Mouse (Mus musculus): Measurements from ENCODE around the gene Dcdc2c. TPM values are rescaled to one million over a fixed set of nuclear protein-coding genes. Genes with fewer than 3 reads are reported as not detected.

Gene Dcdc2c
- polyA plus RNA-seq, 2 experiments = not detected

GRCm38 (mm10) chr12:28548887-28549286 lies 3.3 kb downstream of the Dcdc2c start:
- ATAC-seq (ENCODE audit: insufficient read depth) (no peak), DNase-seq (ENCODE audit: low read depth in 3 of 3, low spot score in 3 of 3) (no peak)
- no peak overlapping the region for H3K9ac ChIP-seq (replicated peaks)
- TF ChIP-seq EP300 (IDR thresholded peaks at IDR 0.05; ENCODE audit: low read depth) = no peak
- TF ChIP-seq CTCF (IDR thresholded peaks at IDR 0.05; ENCODE audit: low read depth) = no peak
- no peak overlapping the region for H3K4me2 ChIP-seq (ENCODE audit: low read depth)
- H3K4me3 ChIP-seq (ENCODE audit: insufficient read depth in 1 of 2, low read depth in 2 of 2, low read length in 2 of 2) = no peak overlapping the region
- 48% methylated on average over 4 of the region's 4 CpGs for WGBS (ENCODE audit: insufficient replicate concordance)
- no peaks in the 10 kb centered on the region for H3K4me1 ChIP-seq (replicated peaks; ENCODE audit: control insufficient read depth in 2 of 2, insufficient read depth in 2 of 2, low read length in 1 of 2)
- no peaks in the 10 kb centered on the region for H3K27me3 ChIP-seq (ENCODE audit: control insufficient read depth, insufficient read depth, low read length)
- H3K9me3 ChIP-seq (ENCODE audit: control insufficient read depth, low read length) = no peaks in the 10 kb centered on the region
- no peak overlapping the region for H3K27ac ChIP-seq
- no peaks in the 10 kb centered on the region for H3K36me3 ChIP-seq (replicated peaks; ENCODE audit: control insufficient read depth, insufficient read depth, low read depth)

- Histone ChIP-seq H3K9me3 (ENCODE audit: control insufficient read depth, low read length) (no peaks in the 10 kb centered on the region), H3K27ac (no peak overlapping the region), H3K4me2 (ENCODE audit: low read depth) (no peak overlapping the region), H3K9ac (replicated peaks) (no peak overlapping the region), H3K4me3 (ENCODE audit: insufficient read depth in 1 of 2, low read depth in 2 of 2, low read length in 2 of 2) (no peak overlapping the region), H3K27me3 (ENCODE audit: control insufficient read depth, insufficient read depth, low read length) (no peaks in the 10 kb centered on the region), H3K36me3 (replicated peaks; ENCODE audit: control insufficient read depth, insufficient read depth, low read depth) (no peaks in the 10 kb centered on the region), H3K4me1 (replicated peaks; ENCODE audit: control insufficient read depth in 2 of 2, insufficient read depth in 2 of 2, low read length in 1 of 2) (peaks cover 0 to 2% of the 10 kb centered on the region in 2 experiments; a peak in 1 of 4 replicates)
- TF ChIP-seq CTCF (IDR thresholded peaks at IDR 0.05; ENCODE audit: low read depth) (no peak), EP300 (IDR thresholded peaks at IDR 0.05; ENCODE audit: low read depth) (no peak)
- 17% methylated on average over 1 of the region's 1 CpGs for WGBS (ENCODE audit: insufficient replicate concordance)
- DNase-seq (ENCODE audit: low read depth in 3 of 3, low spot score in 3 of 3) = no peak
- no peak for ATAC-seq (ENCODE audit: insufficient read depth)
Observed at GRCm38 (mm10) chr12:28514264-28514775, 37.9 kb downstream of the Dcdc2c start.

GRCm38 (mm10) chr12:28509699-28510280 lies 42.4 kb downstream of the Dcdc2c start:
- Histone ChIP-seq H3K9ac (replicated peaks) (no peak overlapping the region), H3K27ac (no peak overlapping the region), H3K36me3 (replicated peaks; ENCODE audit: control insufficient read depth, insufficient read depth, low read depth) (no peaks in the 10 kb centered on the region), H3K4me1 (replicated peaks; ENCODE audit: control insufficient read depth in 2 of 2, insufficient read depth in 2 of 2, low read length in 1 of 2) (peaks cover 0 to 2% of the 10 kb centered on the region in 2 experiments; a peak in 1 of 4 replicates), H3K27me3 (ENCODE audit: control insufficient read depth, insufficient read depth, low read length) (no peaks in the 10 kb centered on the region), H3K9me3 (ENCODE audit: control insufficient read depth, low read length) (no peaks in the 10 kb centered on the region), H3K4me3 (ENCODE audit: insufficient read depth in 1 of 2, low read depth in 2 of 2, low read length in 2 of 2) (no peak overlapping the region), H3K4me2 (ENCODE audit: low read depth) (no peak overlapping the region)
- TF ChIP-seq EP300 (IDR thresholded peaks at IDR 0.05; ENCODE audit: low read depth) (no peak), CTCF (IDR thresholded peaks at IDR 0.05; ENCODE audit: low read depth) (no peak)
- DNase-seq (ENCODE audit: low read depth in 3 of 3, low spot score in 3 of 3) = no peak
- ATAC-seq (ENCODE audit: insufficient read depth) = no peak
- 37% methylated on average over 5 of the region's 5 CpGs for WGBS (ENCODE audit: insufficient replicate concordance)

- no peaks in the 10 kb centered on the region for H3K36me3 ChIP-seq (replicated peaks; ENCODE audit: control insufficient read depth, insufficient read depth, low read depth)
- no peaks in the 10 kb centered on the region for H3K27me3 ChIP-seq (ENCODE audit: control insufficient read depth, insufficient read depth, low read length)
- H3K27ac ChIP-seq = no peak overlapping the region
- WGBS (ENCODE audit: insufficient replicate concordance) = 55% methylated on average over 5 of the region's 5 CpGs
- H3K4me2 ChIP-seq (ENCODE audit: low read depth) = no peak overlapping the region
- H3K9ac ChIP-seq (replicated peaks) = no peak overlapping the region
- ATAC-seq (ENCODE audit: insufficient read depth) (no peak), DNase-seq (ENCODE audit: low read depth in 3 of 3, low spot score in 3 of 3) (no peak)
- H3K4me3 ChIP-seq (ENCODE audit: insufficient read depth in 1 of 2, low read depth in 2 of 2, low read length in 2 of 2) = no peak overlapping the region
- no peak for TF ChIP-seq CTCF (IDR thresholded peaks at IDR 0.05; ENCODE audit: low read depth)
- TF ChIP-seq EP300 (IDR thresholded peaks at IDR 0.05; ENCODE audit: low read depth) = no peak
- no peaks in the 10 kb centered on the region for H3K9me3 ChIP-seq (ENCODE audit: control insufficient read depth, low read length)
- H3K4me1 ChIP-seq (replicated peaks; ENCODE audit: control insufficient read depth in 2 of 2, insufficient read depth in 2 of 2, low read length in 1 of 2) = no peaks in the 10 kb centered on the region
Observed at GRCm38 (mm10) chr12:28494289-28494688, 57.9 kb downstream of the Dcdc2c start.

GRCm38 (mm10) chr12:28482483-28483160 lies 69.6 kb downstream of the Dcdc2c start:
- Histone ChIP-seq H3K36me3 (replicated peaks; ENCODE audit: control insufficient read depth, insufficient read depth, low read depth) (no peaks in the 10 kb centered on the region), H3K4me3 (ENCODE audit: insufficient read depth in 1 of 2, low read depth in 2 of 2, low read length in 2 of 2) (no peak overlapping the region), H3K27me3 (ENCODE audit: control insufficient read depth, insufficient read depth, low read length) (no peaks in the 10 kb centered on the region), H3K4me2 (ENCODE audit: low read depth) (no peak overlapping the region), H3K9me3 (ENCODE audit: control insufficient read depth, low read length) (no peaks in the 10 kb centered on the region), H3K9ac (replicated peaks) (no peak overlapping the region), H3K27ac (no peak overlapping the region), H3K4me1 (replicated peaks; ENCODE audit: control insufficient read depth in 2 of 2, insufficient read depth in 2 of 2, low read length in 1 of 2) (no peaks in the 10 kb centered on the region)
- 61% methylated on average over 10 of the region's 10 CpGs for WGBS (ENCODE audit: insufficient replicate concordance)
- DNase-seq (ENCODE audit: low read depth in 3 of 3, low spot score in 3 of 3) (no peak), ATAC-seq (ENCODE audit: insufficient read depth) (no peak)
- no peak for TF ChIP-seq EP300 (IDR thresholded peaks at IDR 0.05; ENCODE audit: low read depth)
- no peak for TF ChIP-seq CTCF (IDR thresholded peaks at IDR 0.05; ENCODE audit: low read depth)

Data from liver, embryonic 14.5 days (tissue).